In genomic region chr9:41861136-41861535, GRCm38 (mm10) we compare ENCODE assay signal across 9 mouse cellular contexts.
DNase-seq lines count a peak whose midpoint lies in the region; ATAC-seq and TF ChIP-seq lines count a peak whose summit lies in the region.
"Had no signal": no experiment of that assay in that cellular context is flagged by ENCODE, and none has a peak within 500 bp of the region (broad histone marks: within the 10 kb centered on the region; RNA-seq: fewer than 3 reads in every experiment).

No protein-coding gene starts in this region.

- no peaks in the 10 kb centered on the region for H3K36me3 ChIP-seq in liver, embryonic 11.5 days (ENCODE audit: control insufficient read depth, insufficient read depth, low read length)
- no peaks in the 10 kb centered on the region for H3K36me3 ChIP-seq in liver, postnatal 0 days (replicated peaks; ENCODE audit: insufficient read depth, low read length)
- H3K36me3 ChIP-seq in forebrain, embryonic 14.5 days (ENCODE audit: control insufficient read depth, insufficient read depth, low read length) = no peaks in the 10 kb centered on the region
- no peaks in the 10 kb centered on the region for H3K36me3 ChIP-seq in limb, embryonic 13.5 days
- no peaks in the 10 kb centered on the region for H3K36me3 ChIP-seq in stomach, embryonic 16.5 days (ENCODE audit: control insufficient read depth, insufficient read depth, low read length)

- no peaks in the 10 kb centered on the region for H3K27me3 ChIP-seq in liver, embryonic 11.5 days (replicated peaks; ENCODE audit: control insufficient read depth, insufficient read depth, low read length)
- H3K27me3 ChIP-seq in liver, postnatal 0 days (ENCODE audit: insufficient read depth, low read length) = no peaks in the 10 kb centered on the region
- H3K27me3 ChIP-seq in forebrain, embryonic 14.5 days (replicated peaks; ENCODE audit: control insufficient read depth, insufficient read depth, low read length) = no peaks in the 10 kb centered on the region
- no peaks in the 10 kb centered on the region for H3K27me3 ChIP-seq in limb, embryonic 13.5 days
- no peaks in the 10 kb centered on the region for H3K27me3 ChIP-seq in stomach, embryonic 16.5 days (ENCODE audit: control insufficient read depth, insufficient read depth, low read length)

- no peaks in the 10 kb centered on the region for H3K9me3 ChIP-seq in liver, embryonic 11.5 days (ENCODE audit: control insufficient read depth, low read length)
- no peaks in the 10 kb centered on the region for H3K9me3 ChIP-seq in liver, postnatal 0 days (ENCODE audit: low read length)
- no peaks in the 10 kb centered on the region for H3K9me3 ChIP-seq in forebrain, embryonic 14.5 days (replicated peaks; ENCODE audit: control insufficient read depth, low read length)
- H3K9me3 ChIP-seq in limb, embryonic 13.5 days = no peaks in the 10 kb centered on the region
- no peaks in the 10 kb centered on the region for H3K9me3 ChIP-seq in stomach, embryonic 16.5 days (replicated peaks; ENCODE audit: control insufficient read depth, low read length)

- H3K4me2 ChIP-seq in liver, embryonic 11.5 days = no peak overlapping the region
- H3K4me2 ChIP-seq in liver, postnatal 0 days (ENCODE audit: low read depth, low read length) = no peak overlapping the region
- H3K4me2 ChIP-seq in forebrain, embryonic 14.5 days (ENCODE audit: low read length) = peak overlapping the region; percentile 29; the same call in 1 of the 2 replicates
- H3K4me2 ChIP-seq in limb, embryonic 13.5 days (replicated peaks) = peak overlapping the region; percentile 43
- H3K4me2 ChIP-seq in stomach, embryonic 16.5 days (ENCODE audit: low read depth, low read length) = peak overlapping the region; percentile 34

- no peak for TF ChIP-seq EP300 in liver, postnatal 0 days (IDR thresholded peaks at IDR 0.05; ENCODE audit: low read depth)

- WGBS in liver, embryonic 11.5 days = 63% methylated on average over 5 of the region's 5 CpGs
- WGBS in liver, postnatal 0 days (ENCODE audit: insufficient replicate concordance) = 67% methylated on average over 5 of the region's 5 CpGs
- WGBS in forebrain, embryonic 14.5 days = 32% methylated on average over 5 of the region's 5 CpGs
- WGBS in limb, embryonic 13.5 days = 21% methylated on average over 5 of the region's 5 CpGs
- 36% methylated on average over 5 of the region's 5 CpGs for WGBS in stomach, embryonic 16.5 days

- H3K27ac ChIP-seq in liver, embryonic 11.5 days (ENCODE audit: low read depth, low read length) = peak overlapping the region; percentile 36
- H3K27ac ChIP-seq in liver, postnatal 0 days (ENCODE audit: low read depth) = no peak overlapping the region
- H3K27ac ChIP-seq in forebrain, embryonic 14.5 days (ENCODE audit: low read depth, low read length) = peak overlapping the region; percentile 84
- peak overlapping the region; percentile 93 for H3K27ac ChIP-seq in limb, embryonic 13.5 days
- peak overlapping the region; percentile 82 for H3K27ac ChIP-seq in stomach, embryonic 16.5 days (ENCODE audit: low read length)
- H3K27ac ChIP-seq: left cerebral cortex, adult 2 months had no signal

- no peak overlapping the region for H3K4me3 ChIP-seq in liver, embryonic 11.5 days (ENCODE audit: low read depth, low read length)
- no peak overlapping the region for H3K4me3 ChIP-seq in liver, postnatal 0 days (ENCODE audit: low read depth, low read length)
- H3K4me3 ChIP-seq in forebrain, embryonic 14.5 days (ENCODE audit: low read depth, low read length) = no peak overlapping the region
- no peak overlapping the region for H3K4me3 ChIP-seq in limb, embryonic 13.5 days
- no peak overlapping the region for H3K4me3 ChIP-seq in stomach, embryonic 16.5 days (replicated peaks; ENCODE audit: low read length)
- H3K4me3 ChIP-seq: left cerebral cortex, adult 2 months had no signal

- peaks cover 2% of the 10 kb centered on the region; the same call in 1 of the 2 replicates for H3K4me1 ChIP-seq in liver, embryonic 11.5 days (replicated peaks; ENCODE audit: control insufficient read depth, insufficient read depth, low read length)
- no peaks in the 10 kb centered on the region for H3K4me1 ChIP-seq in liver, postnatal 0 days (ENCODE audit: insufficient read depth)
- peaks cover 24% of the 10 kb centered on the region for H3K4me1 ChIP-seq in forebrain, embryonic 14.5 days (ENCODE audit: control insufficient read depth, insufficient read depth, low read length)
- peaks cover 60% of the 10 kb centered on the region for H3K4me1 ChIP-seq in limb, embryonic 13.5 days
- H3K4me1 ChIP-seq in stomach, embryonic 16.5 days (ENCODE audit: control insufficient read depth, insufficient read depth, low read length) = peaks cover 23% of the 10 kb centered on the region

- no peak overlapping the region for H3K9ac ChIP-seq in liver, embryonic 11.5 days (ENCODE audit: low read depth, low read length)
- H3K9ac ChIP-seq in liver, postnatal 0 days (replicated peaks) = no peak overlapping the region
- H3K9ac ChIP-seq in forebrain, embryonic 14.5 days (ENCODE audit: low read length) = no peak overlapping the region
- no peak overlapping the region for H3K9ac ChIP-seq in limb, embryonic 13.5 days
- H3K9ac ChIP-seq in stomach, embryonic 16.5 days (ENCODE audit: low read length) = peak overlapping the region; percentile 42; the same call in 1 of the 2 replicates

- no peak for ATAC-seq in liver, embryonic 11.5 days (replicated peaks; ENCODE audit: low FRiP score)
- no peak for ATAC-seq in liver, postnatal 0 days
- no peak; the same call in 1 of the 2 replicates for ATAC-seq in forebrain, embryonic 14.5 days
- ATAC-seq in limb, embryonic 13.5 days (ENCODE audit: low FRiP score, low read depth) = no peak; the same call in 1 of the 2 replicates
- ATAC-seq in stomach, embryonic 16.5 days (ENCODE audit: insufficient read depth, low FRiP score) = peak; percentile 27; the same call in 1 of the 2 replicates

- TF ChIP-seq CTCF in liver, postnatal 0 days (IDR thresholded peaks at IDR 0.05; ENCODE audit: low read depth) = no peak

- DNase-seq in liver, embryonic 11.5 days (ENCODE audit: low spot score) = no peak
- no peak for DNase-seq in liver, postnatal 0 days
- no peak for DNase-seq in forebrain, embryonic 14.5 days (ENCODE audit: low spot score)
- DNase-seq in layer of hippocampus, adult 11-12 months (ENCODE audit: low spot score) = no peak
- DNase-seq in cerebellum, adult 11 months = no peak
- DNase-seq: spleen, adult 18-20 months had no signal

Comparison
In these comparisons a context has a peak if more than half of its experiments do, and no peak if none do; other contexts are left out.
1. H3K4me2 ChIP-seq: peak in forebrain, embryonic 14.5 days (single experiment), limb, embryonic 13.5 days (single experiment) and stomach, embryonic 16.5 days (single experiment); none in liver, embryonic 11.5 days (single experiment) and liver, postnatal 0 days (single experiment).